Mouse (Mus musculus) embryo, embryonic 11 days (tissue): ENCODE data around the gene Fam19a5.

Experiments used
- DNase-seq: peaks from one replicate; pipeline ENCODE4 v3.0.0-alpha.2; 2015

The Fam19a5 gene

DNA sequence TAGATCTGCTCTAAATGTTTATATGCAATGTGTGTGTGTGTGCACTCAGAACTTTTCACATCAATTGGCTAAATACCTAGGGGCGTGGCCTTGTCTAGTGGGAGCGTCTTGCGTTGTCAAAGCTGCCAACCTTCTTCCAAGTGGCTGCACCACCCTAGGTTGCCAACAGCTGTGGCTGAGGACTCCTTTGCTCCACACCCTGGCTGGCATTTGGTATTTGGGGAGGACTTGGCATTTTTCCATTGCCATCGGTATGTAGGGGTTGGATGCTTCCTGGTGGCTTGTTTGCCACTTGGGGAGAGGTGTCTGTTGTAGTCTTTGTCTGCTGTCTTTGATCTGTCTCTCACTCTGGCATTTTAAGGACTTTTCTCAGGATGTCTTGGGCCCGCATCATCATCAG lies 124.0 kb downstream of the Fam19a5 start:
- no peak for DNase-seq

DNA sequence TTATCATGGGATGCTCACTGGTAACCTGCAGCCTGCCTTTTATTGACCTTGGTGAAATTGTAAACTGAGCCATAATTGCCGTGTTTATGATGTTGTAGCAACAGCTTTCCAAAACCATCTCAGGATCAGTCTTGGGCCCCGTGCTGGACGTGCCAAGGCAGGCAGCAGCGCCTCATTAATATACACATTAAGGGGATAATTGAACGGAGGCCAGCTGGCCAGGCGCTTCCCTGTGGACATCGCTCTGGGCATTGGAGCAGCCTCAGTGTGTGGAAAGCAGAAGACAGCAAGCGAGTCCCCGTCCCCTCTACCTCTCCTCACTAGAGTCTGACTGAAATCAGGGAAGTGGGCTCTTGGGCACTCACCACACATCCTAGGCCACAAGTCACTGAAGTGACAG lies 127.8 kb downstream of the Fam19a5 start:
- no peak for DNase-seq

DNA sequence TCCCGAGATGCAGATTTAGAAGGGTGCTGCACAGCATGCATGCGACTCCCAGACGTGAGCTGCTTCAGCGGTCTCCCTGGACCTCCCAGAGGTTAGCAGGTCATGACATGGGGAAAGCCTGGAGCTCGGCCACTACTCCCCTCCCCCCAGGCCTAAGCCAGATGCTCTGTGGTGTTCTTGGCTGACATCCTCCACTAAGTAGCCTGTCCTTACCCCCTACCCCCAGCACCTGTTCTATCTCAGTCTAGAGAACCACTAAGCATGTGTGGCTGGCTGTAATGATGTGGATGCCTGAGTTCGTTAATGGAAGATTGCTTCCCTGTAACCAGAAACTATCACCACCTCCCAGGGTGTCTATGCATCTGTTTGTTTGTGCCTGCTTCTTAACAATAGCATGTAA lies 134.6 kb downstream of the Fam19a5 start:
- no peak for DNase-seq

DNA sequence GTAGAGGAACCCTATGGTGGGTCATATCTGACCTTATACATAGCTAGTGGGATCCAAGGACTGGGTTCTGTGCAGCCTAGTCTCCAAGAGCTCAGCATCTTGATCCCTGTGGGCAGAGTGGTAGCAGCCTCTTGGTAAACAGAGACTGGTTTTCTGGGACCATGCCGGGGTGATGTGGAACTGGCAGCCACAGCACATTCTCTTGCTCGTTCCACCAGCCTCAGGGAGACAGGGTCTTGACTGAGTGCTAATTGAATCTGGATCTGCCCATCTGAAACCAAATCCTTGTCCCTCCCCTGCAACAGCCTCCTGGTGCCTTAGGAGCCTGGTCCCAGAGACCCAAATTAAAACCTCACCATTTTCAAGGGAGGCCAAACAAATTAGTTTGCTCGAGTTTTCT lies 138.3 kb downstream of the Fam19a5 start:
- DNase-seq, result no peak

DNA sequence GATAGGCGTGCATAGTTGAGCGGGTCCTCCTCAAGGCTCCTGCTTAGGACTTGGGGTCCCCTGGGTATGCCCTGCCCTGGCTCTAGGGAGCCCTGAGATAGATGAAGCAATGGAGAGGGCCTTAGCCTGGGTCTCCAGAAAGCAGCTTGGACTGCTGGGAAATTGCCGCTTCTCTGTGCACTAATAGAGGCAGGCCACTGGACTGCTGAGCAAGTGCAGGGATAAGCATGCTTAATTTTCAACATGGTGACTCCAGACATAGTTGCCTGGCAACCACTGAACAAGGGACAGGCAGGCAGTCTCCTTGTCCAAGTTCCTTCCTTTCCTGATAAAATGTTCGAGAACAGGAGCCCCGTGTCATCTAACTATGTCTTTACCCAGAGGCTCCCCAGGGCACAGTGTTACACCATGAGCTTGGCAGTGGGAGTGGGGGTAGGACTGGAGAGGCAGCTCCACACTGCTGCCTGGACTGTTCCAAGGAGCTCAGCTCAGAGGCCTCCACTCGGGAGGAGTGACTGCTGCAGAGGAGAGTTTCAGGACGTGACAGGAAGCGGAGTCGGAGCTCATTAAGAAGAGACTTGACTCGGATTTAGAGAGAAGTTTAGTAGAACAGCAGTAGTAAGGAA lies 142.4 kb downstream of the Fam19a5 start:
- no peak for DNase-seq

DNA sequence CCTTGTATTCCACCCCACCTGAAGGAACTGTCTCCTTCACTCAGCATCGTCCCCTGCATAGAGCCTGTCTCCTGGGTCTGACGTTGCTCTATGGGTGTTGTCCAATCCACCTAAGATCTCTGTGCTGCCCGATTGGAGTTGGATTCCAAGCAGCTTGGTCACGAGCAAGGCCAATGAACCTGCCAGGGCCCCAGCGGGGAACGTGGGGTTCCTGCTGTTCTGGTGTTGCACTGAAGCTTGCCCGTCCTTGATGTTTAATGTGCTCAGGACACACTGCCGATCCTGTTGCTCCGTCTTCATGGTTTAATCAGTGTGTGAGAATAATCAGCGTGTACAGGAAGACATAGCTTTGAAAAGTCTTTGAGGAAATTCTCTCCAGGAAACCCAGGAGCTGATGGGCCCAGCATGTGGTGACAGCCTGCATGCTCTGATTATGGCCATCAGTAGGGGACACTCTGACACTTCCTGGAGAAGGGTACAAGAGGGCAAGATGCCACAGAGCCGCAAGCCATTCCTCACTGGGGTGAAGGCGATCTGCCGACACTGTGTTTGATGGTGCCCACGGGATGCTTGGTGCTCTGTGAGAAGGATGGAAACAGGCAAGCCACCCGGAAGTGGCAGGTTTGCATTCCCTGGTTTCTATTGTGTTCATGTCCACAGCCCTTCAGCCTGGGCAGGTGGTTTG lies 147.3 kb downstream of the Fam19a5 start:
- no peak for DNase-seq

DNA sequence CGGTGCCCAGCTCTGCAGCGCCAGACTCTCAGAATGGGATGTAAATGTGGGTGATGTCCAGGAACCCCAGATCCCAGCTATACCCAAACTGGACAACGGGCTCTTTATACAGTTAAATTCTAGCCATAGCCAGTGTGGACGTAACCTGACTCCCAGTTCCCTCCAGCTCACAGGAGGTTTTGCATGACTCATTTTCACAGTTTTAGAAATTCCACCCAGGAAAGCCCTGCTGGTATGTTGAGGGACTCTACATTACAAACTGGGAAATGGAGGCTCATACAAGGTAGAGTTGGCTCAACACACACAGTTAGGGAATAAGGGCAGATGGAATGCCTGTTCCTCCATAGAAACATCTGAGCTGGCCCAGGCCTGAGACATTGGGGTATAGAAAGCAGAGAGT lies 147.9 kb downstream of the Fam19a5 start:
- no peak for DNase-seq

DNA sequence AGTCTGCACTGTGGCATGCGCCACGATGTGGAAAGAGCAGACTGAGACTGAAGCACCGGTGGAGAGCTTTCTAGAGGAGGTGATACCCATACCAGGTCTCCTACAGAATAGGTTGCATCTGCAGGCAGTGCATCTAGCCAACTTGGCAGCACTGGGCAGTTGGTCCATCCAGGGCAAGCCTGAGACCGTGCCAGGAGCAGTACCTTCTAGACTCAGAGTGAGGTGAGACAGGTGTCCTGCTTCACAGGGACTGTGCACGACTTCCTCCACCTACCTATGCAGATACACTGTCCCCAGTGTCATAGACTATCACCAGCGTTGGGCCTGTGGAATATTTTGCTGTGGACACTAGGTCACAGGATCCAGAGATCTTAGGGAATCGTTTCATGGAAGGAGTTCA lies 148.3 kb downstream of the Fam19a5 start:
- DNase-seq, result no peak

DNA sequence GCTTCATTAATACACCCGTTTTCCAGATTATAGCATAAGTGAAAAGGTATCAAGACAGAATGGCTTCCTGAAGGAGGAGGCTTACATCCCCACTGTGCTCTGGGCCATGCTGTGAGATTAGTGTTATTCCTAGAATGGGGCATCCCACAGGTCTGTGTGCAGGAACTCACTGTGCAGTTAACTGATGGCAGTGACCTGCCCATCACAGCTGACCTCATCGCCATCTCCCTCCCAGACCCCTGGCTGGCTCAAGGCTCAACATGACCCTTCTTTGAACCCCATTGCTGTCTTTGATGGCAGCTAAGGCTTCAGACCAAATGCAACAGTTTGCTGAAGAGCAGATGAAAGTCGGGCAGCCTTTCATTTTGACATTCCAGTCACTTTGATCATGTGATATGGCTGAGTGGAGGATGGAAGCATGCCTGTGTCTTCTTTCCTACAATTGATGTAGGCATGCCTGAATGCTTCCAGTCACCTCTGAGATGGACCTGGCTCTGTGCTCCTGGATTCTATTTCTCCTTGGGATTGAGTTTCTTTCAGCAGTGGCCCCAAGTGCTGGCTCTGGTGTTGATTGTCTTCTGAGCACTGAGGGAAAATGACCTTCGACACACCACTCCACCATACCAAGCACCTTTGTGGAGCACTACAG lies 148.9 kb downstream of the Fam19a5 start:
- no peak for DNase-seq

DNA sequence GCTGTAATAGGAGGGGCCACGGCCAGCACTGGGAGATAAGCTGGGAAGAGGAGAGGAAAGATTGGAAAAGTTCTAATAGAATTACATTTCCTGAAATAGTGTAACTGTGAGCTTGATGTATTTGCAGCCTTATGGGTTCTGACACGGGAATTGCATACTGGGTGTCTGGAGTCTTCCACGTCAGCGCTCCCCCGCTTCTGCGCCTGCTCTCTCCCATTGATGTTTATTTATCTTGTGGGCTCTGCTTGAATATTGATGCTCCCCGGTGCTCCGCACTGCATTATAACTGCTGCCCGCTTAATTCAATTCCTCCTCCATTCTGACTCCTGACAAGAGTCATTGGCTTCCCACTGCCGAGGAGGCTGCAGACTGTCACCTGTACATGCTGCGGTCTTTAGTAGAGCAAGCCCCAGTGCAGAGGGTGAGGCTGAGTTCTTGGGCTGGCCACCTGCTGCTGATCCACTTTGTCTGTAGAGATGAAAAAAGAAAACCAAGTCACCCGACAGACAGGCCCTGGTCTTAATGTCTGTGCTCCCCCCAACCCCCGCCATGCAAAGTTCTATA lies 153.4 kb downstream of the Fam19a5 start:
- DNase-seq, result no peak

DNA sequence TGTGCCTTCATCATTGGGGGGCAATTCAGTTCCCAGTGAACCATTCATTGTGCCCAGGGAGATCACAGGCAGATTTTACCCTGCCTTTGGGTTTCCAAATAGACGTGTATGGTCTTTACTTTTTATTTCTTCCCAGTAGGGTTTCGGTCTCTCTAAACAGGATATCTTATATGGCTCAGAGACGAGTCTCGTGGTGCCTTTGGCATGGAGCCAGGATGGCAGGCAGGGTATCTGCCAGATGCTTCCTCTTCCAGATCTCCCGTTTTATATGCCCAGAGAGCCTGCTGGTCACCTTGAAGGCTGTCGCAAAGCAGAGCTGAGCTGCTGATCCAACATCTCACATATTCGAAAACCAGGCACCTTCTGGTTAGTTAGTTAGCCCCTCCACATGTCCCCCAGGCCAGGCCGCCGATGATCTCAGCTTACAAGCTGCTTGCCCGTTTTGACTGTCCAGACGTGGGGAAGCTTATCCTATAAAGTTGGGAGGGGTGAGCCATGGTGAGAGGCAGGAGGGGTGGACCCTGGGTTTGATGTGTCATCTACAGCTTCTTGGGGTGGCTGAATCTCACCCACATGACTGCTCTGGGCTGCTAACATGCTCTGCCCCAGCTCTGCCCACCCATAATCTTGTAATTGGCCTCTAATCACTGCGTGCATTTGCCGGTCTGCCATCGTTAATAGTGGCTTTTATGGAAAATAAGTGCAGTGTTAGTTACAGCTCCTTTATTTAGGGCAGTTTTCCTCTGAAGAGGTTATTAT lies 154.6 kb downstream of the Fam19a5 start:
- no peak for DNase-seq

DNA sequence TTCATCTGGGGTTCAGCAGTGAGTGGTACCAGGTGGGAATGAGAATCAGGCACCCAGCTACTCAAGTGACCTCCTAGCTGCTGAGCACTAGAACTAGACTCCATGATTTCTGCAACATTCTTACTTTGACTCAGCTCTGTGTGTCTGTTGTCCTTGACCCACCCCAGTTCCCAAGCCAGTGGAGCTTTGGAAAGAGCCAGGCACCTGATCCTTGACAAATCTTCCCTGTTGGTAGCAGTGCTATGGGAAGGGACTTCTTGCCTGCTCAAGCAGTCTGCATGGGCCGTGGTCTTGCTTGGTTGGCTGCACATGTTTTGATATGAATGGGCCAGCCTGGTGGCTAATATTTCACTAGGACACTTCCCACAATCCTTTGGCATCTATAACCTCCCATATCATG lies 158.7 kb downstream of the Fam19a5 start:
- no peak for DNase-seq

DNA sequence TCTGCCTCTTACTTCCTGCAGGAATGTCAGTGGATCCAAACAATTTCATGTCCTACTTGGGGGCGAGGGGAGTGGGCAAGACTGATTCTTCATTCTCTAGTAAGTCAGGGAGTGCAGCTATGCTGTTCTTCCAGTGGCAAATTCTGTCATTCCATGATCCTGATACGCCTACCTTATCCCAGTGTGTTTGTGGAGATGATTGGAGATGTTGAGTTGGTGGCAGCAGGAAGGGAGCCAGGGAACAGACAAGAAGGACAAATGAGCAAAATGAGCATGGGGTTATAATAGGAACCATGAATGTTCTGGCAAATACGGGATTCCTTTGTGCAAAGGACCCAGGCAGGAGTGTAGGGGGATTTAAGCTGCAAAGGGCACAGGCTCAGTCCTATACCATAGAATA lies 159.2 kb downstream of the Fam19a5 start:
- no peak for DNase-seq

DNA sequence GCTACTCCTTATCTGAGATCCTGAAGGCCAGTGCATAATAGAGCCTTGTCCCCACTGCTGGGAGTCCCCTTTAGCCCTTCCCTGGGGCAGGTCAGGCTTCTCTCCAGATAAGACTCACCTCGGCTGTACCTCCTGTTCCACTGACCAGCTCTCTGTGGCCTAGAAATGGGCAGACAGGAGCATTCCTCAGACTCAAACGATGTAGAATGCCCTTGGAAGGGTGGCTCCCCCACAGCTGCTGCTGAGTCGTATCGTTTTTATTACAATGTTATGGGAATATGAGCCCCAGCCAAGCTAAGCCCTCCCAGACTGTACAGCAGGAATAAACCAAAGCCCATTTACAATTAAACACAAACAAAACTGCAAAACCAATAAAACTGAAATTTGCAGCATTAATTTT lies 167.7 kb downstream of the Fam19a5 start:
- no peak for DNase-seq

DNA sequence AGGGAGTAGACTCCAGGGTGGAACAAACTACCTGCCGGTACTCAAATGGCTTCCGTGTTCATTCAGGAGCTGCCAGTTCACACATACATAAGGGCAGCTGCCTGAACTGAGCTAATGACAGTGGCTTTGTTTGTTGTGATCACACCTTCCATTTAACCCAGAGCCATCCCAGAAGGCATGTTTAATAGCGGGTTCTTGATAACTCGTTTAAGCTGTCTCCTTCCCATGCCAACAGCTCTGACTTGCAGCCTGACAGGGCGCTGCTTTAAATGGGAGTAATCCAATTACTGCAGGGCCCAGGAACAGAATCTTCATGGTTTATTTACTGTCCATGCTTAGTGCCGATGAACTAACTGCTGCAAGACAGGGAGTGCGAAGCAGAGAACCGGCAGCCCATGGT lies 168.1 kb downstream of the Fam19a5 start:
- DNase-seq, result no peak

DNA sequence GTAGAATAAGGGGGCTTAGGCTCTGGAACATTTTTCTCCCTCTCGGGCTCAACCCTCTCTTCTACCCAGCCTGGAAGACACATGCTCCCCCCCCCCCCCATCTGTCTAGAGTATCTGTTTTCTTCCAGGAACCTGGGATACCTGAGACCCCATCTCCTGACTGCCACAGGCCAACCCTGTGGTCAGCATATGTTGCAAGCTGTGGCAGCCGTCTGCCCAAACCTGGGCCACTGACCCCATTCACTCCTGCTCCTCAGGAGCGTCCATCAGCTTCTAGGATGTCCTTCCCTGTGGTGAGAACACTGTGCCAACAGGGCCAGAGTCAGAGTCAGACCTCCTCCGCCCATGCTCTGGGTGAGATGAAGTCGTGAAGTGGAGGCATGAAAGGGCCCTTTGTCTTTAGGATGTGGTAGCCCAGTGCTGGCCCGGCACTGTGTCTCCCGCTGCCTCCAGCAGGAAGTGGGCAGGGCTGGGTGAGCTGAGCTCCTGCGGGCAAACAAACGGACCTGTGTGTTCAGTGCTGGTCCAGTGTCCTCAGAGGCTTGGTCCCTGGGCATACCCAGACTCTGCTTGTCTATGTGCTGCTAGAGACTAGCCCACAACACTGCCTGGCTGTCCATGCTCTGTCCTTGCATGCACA lies 171.1 kb downstream of the Fam19a5 start:
- peak; percentile 45 for DNase-seq

DNA sequence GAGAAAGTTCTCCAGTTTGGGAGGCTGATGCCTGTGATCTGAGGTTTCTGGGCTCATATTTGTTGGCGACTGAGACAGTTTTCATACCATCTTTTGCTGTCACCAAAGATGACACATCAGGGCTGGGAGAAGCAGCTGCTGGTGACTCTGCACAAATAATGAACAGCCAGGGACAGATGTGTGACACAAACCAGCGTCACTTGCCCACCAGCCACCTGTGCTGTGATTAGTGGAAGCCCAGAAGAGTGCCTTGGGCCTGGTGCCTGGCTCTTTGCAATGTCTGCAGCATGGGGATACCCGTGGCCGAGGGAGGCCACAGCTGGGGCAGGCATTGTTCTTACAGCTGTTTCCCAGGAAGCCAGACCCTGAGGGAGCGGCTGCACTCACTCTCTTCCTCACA lies 173.0 kb downstream of the Fam19a5 start:
- no peak for DNase-seq

DNA sequence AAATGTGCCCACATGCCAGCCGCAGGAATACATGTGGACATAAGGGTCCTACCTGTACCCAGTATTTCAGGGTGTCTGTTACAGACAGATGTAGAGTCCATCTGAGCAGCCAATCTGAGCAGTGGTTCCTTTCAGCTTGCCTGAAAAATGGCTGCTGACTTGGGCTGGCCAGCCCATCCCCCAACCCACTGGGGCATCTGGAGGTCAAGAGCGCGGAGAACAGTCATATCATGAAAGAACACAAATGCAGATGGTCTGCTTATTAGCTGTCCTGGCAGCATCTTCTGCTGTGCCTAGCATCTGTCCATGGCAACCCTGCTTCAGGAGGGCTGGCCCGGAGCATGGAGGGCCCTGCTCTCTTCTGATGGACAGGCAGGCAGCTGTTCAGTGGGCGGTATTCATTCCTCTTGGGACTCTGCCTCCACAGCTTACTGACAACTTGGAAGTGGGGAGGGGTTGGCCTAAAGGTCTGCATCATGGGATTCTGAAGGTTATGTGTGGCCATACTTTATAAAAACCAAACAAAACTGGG lies 179.4 kb downstream of the Fam19a5 start:
- DNase-seq, result peak; percentile 30

DNA sequence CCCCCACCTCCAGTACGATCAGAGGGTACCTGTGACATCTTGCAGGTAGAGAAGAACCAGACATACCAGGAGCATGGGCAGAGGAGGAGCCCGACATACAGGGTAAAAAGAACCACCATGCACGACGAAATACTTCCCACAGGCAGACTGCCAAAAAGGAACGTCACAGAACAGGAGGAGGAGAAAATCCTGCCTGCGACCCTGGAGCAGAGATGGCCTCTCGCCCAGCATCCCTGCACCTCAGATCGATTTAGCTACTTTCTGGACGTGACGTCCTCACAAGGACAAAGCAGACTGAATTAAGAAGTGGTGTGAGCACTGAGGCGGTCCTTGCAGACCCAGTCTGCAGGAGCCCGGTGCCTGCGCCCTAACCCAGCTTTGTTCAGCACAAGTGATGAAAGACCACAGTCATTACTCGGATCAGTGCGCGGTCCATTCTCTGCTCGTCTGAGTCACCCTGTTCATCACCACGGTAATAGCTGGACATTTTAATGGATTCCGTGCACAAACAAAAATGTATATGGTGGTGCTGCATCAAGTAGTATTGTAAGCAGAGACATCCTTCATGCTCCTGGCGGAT lies 182.6 kb downstream of the Fam19a5 start:
- no peak for DNase-seq

DNA sequence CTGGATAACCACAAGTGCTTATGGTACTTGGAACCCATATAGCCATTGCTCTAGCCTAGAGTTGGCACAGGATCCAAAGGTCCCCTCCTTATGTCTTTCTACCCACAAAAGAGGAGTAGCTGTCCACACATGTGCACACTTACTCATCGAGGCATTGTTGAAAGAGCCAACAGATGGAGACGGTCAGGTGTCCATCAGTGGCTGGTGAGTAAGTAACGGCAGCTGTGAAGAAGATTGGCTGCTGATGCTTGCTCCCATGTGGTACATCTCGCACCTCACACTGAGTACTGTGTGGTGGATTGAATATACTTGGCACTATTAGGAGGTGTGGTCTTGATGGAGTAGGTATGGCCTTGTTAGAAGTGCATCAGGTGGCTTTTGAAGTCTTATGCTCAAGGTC lies 192.2 kb downstream of the Fam19a5 start:
- DNase-seq, result no peak

DNA sequence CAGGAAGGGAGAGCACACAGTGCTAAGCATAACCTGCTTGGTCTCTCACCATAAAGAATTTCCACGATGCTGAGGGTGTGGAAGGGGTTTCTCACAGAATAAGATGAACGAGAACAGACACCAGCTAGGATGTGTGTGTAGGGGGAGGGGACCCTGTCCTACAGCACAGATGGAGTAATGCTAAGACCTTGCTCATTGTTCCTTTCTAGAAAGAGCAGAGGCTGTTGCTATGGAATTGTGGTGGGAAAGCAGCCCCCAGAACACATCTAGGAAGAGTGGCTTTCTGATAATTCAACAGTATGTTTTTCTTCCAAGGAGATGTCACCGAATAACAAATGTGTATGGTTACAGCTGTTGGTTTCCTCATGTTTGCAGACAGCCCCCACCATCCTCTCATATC lies 211.4 kb downstream of the Fam19a5 start:
- no peak for DNase-seq

DNA sequence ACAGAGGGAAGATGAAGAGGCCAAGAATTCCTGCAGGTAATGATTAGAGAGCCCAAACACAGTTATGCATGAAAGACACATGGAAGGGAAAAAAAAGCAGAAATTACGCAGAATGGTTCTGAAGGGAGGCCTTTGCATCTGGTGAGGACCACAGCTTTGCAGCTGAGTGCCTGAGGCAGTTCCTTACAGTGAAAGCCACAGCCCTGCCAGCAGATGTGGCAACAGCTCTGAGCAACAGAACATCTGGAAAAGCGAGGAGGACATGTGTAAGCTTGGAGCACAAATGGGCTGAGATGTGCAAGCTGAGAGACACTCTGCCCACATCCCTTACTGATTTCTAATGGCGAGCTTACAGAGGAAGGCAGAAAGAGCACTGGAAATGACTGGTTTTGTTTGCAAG lies 221.8 kb downstream of the Fam19a5 start:
- no peak for DNase-seq
